Mouse (Mus musculus) midbrain, embryonic 13.5 days (tissue): ENCODE data around the gene Gal3st2c. TPM values are rescaled to one million over a fixed set of nuclear protein-coding genes. Genes with fewer than 3 reads are reported as not detected.
A peak's percentile ranks its signal among the peaks of the same experiment; 100 is the strongest.
"Not testable (repeated sequence)": the region's sequence is repeated elsewhere in the genome, so short reads cannot be mapped to it uniquely, and the experiment has no call there.

ENCODE experiments used
- ATAC-seq: fragments of 200-750 bp; cut with Nextera tagmentation; 2 replicates; pipeline ENCODE4 v1.8.0; 2017; ENCODE audit warnings: mild to moderate bottlenecking, moderate TSS enrichment, moderate library complexity
- H3K27ac ChIP-seq: fragments of 300-500 bp; sonication (generic); 2 replicates; pipeline ENCODE4 v1.5.1; 2015; ENCODE audit warnings: inconsistent platforms, mild to moderate bottlenecking, moderate library complexity
- H3K27me3 ChIP-seq: fragments of 300-500 bp; sonication (generic); 2 replicates; pipeline ENCODE4 v1.6.1; 2015; ENCODE audit warnings: mild to moderate bottlenecking, inconsistent platforms
- H3K36me3 ChIP-seq: fragments of 300-500 bp; sonication (generic); 2 replicates; pipeline ENCODE4 v1.6.1; 2015; ENCODE audit warnings: mild to moderate bottlenecking, inconsistent platforms
- H3K4me1 ChIP-seq: fragments of 300-500 bp; sonication (generic); replicated peaks from 2 replicates; pipeline ENCODE4 v1.6.1; 2015; ENCODE audit warnings: inconsistent platforms
- H3K4me2 ChIP-seq: fragments of 300-500 bp; sonication (generic); replicated peaks from 2 replicates; pipeline ENCODE4 v1.6.1; 2015; ENCODE audit warnings: moderate library complexity, mild to moderate bottlenecking, inconsistent platforms
- H3K4me3 ChIP-seq: fragments of 300-500 bp; sonication (generic); replicated peaks from 2 replicates; pipeline ENCODE4 v1.5.1; 2015; ENCODE audit warnings: mild to moderate bottlenecking, inconsistent platforms
- H3K9ac ChIP-seq: fragments of 300-500 bp; sonication (generic); replicated peaks from 2 replicates; pipeline ENCODE4 v1.6.1; 2015; ENCODE audit warnings: mild to moderate bottlenecking, inconsistent platforms
- H3K9me3 ChIP-seq: fragments of 300-500 bp; sonication (generic); 2 replicates; pipeline ENCODE4 v1.6.1; 2016; ENCODE audit warnings: mild to moderate bottlenecking, inconsistent platforms
- WGBS: fragments of 180-500 bp; shearing (Covaris S2); methylation state at CpG from one replicate; pipeline ENCODE4 v1.1.7; 2015; 5-methylcytosine and 5-hydroxymethylcytosine counted together
- polyA plus RNA-seq: library from polyadenylated mRNA; unstranded; fragments of >200 nt; fragmentation: Nextera tagmentation; extraction: Ambion mirVana; gene quantifications from 2 replicates; pipeline ENCODE4 v1.2.1, GENCODE M21; 2015

Gene Gal3st2c
- polyA plus RNA-seq, result not detected in 2 replicates

GRCm38 (mm10) chr1:93990209-93990608 is at the start of gene Gal3st2c:
Gene Gal3st2c (plus strand): TSS chr1:93990509.
- H3K36me3 ChIP-seq, H3K27ac ChIP-seq, H3K4me2 ChIP-seq, H3K9ac ChIP-seq, H3K4me1 ChIP-seq, H3K4me3 ChIP-seq, H3K27me3 ChIP-seq, ATAC-seq, H3K9me3 ChIP-seq: not testable (repeated sequence)
- 88% methylated on average over 7 of the region's 8 CpGs for WGBS

DNA sequence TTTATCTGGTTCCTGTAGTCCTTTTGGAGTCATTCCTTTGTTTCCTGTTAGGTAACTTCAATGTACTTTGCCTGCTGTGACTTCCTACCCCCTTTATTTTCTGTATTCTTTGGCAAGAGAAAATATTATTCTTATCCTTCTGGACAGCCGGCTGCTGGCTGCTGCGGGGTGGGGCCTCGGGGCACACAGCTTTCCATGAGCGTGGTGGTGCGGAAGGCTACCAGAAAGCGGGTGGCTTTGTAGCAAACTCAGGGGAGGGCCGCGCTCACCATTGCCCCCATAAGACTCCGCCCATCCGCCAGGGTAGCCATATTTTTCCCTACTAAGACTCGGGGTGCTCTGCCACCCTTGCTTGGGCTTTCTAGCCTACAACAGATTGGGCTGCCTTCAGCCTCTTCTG is 41.2 kb upstream of the Gal3st2c start:
- WGBS, result no CpG with 5 or more reads among the region's 11 CpGs
- not testable (repeated sequence) for H3K27ac ChIP-seq, H3K9ac ChIP-seq, H3K9me3 ChIP-seq, H3K4me2 ChIP-seq, H3K4me1 ChIP-seq, H3K36me3 ChIP-seq, H3K4me3 ChIP-seq, H3K27me3 ChIP-seq, ATAC-seq

DNA sequence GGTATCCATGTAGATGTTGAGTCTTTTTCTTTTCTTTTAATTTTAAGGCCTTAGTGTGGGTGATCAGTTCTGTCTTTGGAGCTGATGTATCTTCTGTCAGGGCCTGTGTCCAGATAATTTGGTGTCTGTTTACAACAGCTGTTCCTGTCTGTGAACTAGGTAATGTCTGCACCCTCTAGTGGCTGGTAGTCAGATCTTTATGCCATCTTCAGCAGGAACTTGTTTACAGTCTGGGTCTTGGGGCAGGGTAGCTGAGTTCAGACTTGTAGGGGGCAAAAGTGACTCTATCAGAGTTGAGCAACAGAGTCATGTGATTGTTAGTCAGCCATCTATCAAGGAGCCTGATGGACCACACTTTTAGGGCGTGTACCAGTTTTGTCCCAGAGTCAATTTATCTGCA is 23.8 kb upstream of the Gal3st2c start:
- H3K9ac ChIP-seq, H3K4me3 ChIP-seq, H3K9me3 ChIP-seq, H3K36me3 ChIP-seq, ATAC-seq, H3K27ac ChIP-seq, H3K4me2 ChIP-seq, H3K4me1 ChIP-seq, H3K27me3 ChIP-seq: not testable (repeated sequence)
- WGBS, result no CpG with 5 or more reads among the region's 1 CpGs

DNA sequence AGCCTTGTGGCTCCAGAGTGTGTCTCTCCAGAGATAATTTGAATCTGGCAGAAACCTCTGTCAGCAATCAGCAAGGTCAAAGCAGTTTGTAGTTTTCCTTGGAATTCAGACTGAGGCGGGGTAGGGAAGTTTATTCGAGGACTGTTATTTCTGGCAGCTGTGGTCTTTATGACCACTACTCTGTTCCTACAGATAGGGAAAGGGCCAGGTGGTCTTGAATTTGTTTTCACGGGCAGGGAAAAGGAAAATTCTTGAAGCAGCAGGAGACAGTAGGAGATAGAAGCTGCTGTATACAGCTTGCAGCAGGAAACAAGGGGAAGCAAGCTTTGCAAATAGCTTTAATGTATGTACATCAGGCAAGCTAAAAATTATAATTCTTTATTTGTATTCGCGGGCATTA is 19.9 kb upstream of the Gal3st2c start:
- not testable (repeated sequence) for H3K9me3 ChIP-seq, H3K9ac ChIP-seq, H3K4me3 ChIP-seq, H3K27me3 ChIP-seq, H3K4me1 ChIP-seq, H3K27ac ChIP-seq, H3K36me3 ChIP-seq, ATAC-seq, H3K4me2 ChIP-seq
- WGBS, result 67% methylated on average over 2 of the region's 5 CpGs

- not testable (repeated sequence) for H3K9me3 ChIP-seq, H3K4me3 ChIP-seq, H3K4me2 ChIP-seq, H3K27me3 ChIP-seq, H3K4me1 ChIP-seq, H3K9ac ChIP-seq, H3K36me3 ChIP-seq, ATAC-seq, H3K27ac ChIP-seq
- WGBS, result no CpG with 5 or more reads among the region's 4 CpGs
Measured at GRCm38 (mm10) chr1:93970797-93971196, 19.5 kb upstream of the Gal3st2c start.

DNA sequence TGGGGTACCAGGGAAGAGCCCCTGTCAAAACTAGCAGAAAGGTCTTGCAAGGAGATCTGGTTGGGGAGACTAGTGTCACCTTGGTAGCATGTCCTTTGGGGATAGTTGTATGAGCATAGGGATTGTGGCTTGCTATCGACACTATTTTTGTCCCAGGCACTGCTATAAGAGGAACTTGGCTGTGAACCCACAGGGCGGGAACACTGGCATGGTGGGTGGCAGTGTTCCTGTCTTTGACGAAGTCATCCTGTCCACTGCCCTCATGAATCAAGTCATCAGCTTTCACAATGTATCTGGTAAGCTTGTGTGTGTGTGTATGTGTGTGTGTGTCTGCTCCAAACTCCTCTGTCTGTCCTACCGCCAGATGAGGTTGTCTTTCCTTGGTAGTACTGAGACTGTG is 14.5 kb upstream of the Gal3st2c start:
- H3K4me1 ChIP-seq, H3K36me3 ChIP-seq, H3K4me3 ChIP-seq, H3K27ac ChIP-seq, H3K27me3 ChIP-seq, ATAC-seq, H3K9ac ChIP-seq, H3K4me2 ChIP-seq, H3K9me3 ChIP-seq: not testable (repeated sequence)
- WGBS, result 94% methylated on average over 2 of the region's 4 CpGs

DNA sequence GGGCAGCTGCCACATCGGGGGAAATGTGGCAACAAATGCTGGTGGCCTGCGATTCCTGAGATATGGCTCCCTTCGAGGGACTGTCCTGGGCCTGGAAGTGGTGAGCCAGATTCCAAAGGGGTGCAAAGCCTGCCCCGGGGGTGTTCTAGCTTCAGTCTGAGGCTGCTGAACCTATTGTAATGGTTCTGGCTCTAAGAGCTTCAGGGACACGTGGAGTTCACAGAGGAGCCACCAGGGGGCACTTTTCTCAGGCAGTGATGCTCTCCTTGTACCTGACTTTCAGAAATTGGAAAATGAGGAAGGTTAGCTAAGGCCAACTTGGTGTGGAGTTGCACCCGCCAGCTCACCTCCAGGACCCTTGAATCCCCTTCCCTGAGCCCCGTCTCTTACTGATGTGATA is 12.0 kb upstream of the Gal3st2c start:
- WGBS, result no CpG with 5 or more reads among the region's 7 CpGs
- H3K4me1 ChIP-seq, H3K9me3 ChIP-seq, H3K9ac ChIP-seq, H3K27me3 ChIP-seq, H3K4me2 ChIP-seq, H3K36me3 ChIP-seq, H3K4me3 ChIP-seq, H3K27ac ChIP-seq, ATAC-seq: not testable (repeated sequence)

DNA sequence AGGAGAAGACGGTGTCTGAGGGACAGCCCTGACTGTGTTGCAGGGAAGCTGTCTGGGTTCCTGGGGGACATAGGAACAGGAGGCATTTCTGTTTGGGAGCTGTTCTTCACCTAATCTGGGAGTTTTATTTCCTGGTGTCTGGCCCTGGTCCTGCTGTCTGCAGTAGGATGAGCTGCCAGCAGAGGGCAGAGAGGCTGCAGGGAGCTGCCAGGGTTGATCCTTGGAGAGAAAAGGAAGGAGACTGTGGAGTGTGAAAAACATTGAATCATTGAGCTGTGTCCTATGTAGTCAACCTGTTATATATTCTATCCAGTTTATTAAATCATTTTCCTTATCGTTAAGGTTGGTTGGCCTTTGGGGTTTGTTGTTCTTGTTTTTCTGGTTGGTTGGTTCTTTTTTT is 9.4 kb upstream of the Gal3st2c start:
- not testable (repeated sequence) for H3K4me3 ChIP-seq, H3K4me2 ChIP-seq, H3K27ac ChIP-seq, H3K4me1 ChIP-seq, H3K9ac ChIP-seq, H3K36me3 ChIP-seq, H3K9me3 ChIP-seq, H3K27me3 ChIP-seq
- ATAC-seq, result 0 out of 2 replicates have a peak, but pooled peaks have one; percentile 18
- WGBS, result no CpG with 5 or more reads among the region's 2 CpGs

GRCm38 (mm10) chr1:93986167-93986566 is 4.1 kb upstream of the Gal3st2c start:
- no peak overlapping the region for H3K9ac ChIP-seq
- no peak overlapping the region for H3K4me2 ChIP-seq
- H3K4me3 ChIP-seq, result no peak overlapping the region
- no peaks in the 10 kb centered on the region for H3K27me3 ChIP-seq
- no peaks in the 10 kb centered on the region for H3K36me3 ChIP-seq
- H3K9me3 ChIP-seq, result no peaks in the 10 kb centered on the region
- no peaks in the 10 kb centered on the region for H3K4me1 ChIP-seq
- WGBS, result 90% methylated on average over 3 of the region's 3 CpGs
- H3K27ac ChIP-seq, result no peak overlapping the region
- ATAC-seq, result no peak

DNA sequence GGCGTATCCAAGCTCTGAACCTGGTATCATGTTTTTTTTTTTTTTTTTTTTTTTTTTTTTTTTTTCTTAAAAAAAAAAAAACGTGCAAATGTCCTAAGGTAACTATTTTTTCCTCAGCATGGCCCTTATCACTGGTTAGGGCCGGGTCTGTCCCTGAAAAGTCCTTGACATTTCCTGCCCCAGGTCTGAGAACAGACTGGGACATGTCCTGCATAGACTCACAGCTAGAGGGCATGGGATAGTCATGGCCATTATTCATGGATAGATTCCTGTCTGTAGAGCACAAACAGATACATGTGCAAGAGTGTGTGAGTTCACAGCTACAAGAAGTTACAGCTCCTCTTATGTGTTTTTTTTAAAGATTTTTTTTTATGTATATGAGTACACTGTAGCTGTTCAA is 1.5 kb upstream of the Gal3st2c start:
- 73% methylated on average over 3 of the region's 3 CpGs for WGBS
- no peak for ATAC-seq

DNA sequence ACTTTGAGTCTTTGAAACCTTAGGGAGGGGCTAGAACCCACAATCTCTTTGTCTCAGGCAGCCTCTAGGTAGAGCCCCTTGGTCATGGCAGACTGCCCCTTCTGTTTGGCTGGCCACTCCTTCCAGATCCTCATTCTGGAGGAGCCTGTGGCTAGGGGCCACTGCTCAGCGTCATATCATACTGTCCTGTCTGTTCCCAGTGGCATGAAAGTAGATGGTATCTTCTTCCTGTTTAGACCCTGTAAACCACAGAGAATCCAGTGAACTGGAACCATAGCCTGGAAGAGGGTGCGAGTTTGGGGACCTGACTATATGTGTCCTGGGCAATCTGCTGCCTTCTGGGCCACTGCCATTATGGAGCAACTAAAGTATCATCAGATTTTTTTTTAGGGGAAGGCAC is 759 bp downstream of the Gal3st2c start:
- H3K27ac ChIP-seq, H3K9ac ChIP-seq, H3K36me3 ChIP-seq, ATAC-seq, H3K4me3 ChIP-seq, H3K4me1 ChIP-seq, H3K9me3 ChIP-seq, H3K4me2 ChIP-seq, H3K27me3 ChIP-seq: not testable (repeated sequence)
- 74% methylated on average over 2 of the region's 2 CpGs for WGBS

More for the DNA sequence above, 1.5 kb upstream of the Gal3st2c start:
- Histone ChIP-seq H3K36me3 (no peaks in the 10 kb centered on the region), H3K9ac (no peak overlapping the region), H3K4me1 (no peaks in the 10 kb centered on the region), H3K4me2 (no peak overlapping the region), H3K4me3 (no peak overlapping the region), H3K27me3 (no peaks in the 10 kb centered on the region), H3K27ac (no peak overlapping the region), H3K9me3 (no peaks in the 10 kb centered on the region)

- ATAC-seq, result 0 out of 2 replicates have a peak, but pooled peaks have one; percentile 37
Measured at GRCm38 (mm10) chr1:93991491-93991890, 1.2 kb downstream of the Gal3st2c start.

GRCm38 (mm10) chr1:94001023-94001422 is 10.7 kb downstream of the Gal3st2c start:
- Histone ChIP-seq H3K9me3 (no peaks in the 10 kb centered on the region), H3K4me2 (no peak overlapping the region), H3K4me3 (no peak overlapping the region), H3K36me3 (no peaks in the 10 kb centered on the region), H3K9ac (no peak overlapping the region), H3K27ac (no peak overlapping the region), H3K27me3 (no peaks in the 10 kb centered on the region), H3K4me1 (no peaks in the 10 kb centered on the region)
- 87% methylated on average over 2 of the region's 2 CpGs for whole genome bisulfite sequencing
- ATAC-seq, result no peak

More at GRCm38 (mm10) chr1:93991491-93991890, 1.2 kb downstream of the Gal3st2c start:
- 92% methylated on average over 3 of the region's 3 CpGs for WGBS
- not testable (repeated sequence) for H3K4me1 ChIP-seq, H3K36me3 ChIP-seq, H3K27ac ChIP-seq, H3K27me3 ChIP-seq, H3K9me3 ChIP-seq, H3K4me2 ChIP-seq, H3K9ac ChIP-seq, H3K4me3 ChIP-seq
